Mouse (Mus musculus) neural tube, embryonic 15.5 days (tissue): ENCODE measurements around the gene Atp2b4. TPM values are rescaled to one million over a fixed set of nuclear protein-coding genes. Genes with fewer than 3 reads are reported as not detected.
A peak's percentile ranks its signal among the peaks of the same experiment; 100 is the strongest.

ENCODE experiments used
- ATAC-seq: fragments of 200-750 bp; cut with Nextera tagmentation; 2 replicates; pipeline ENCODE4 v1.8.0; 2017; ENCODE audit warnings: mild to moderate bottlenecking, moderate TSS enrichment, moderate library complexity; ENCODE audit not compliant: low FRiP score
- H3K27ac ChIP-seq: fragments of 300-500 bp; sonication (generic); replicated peaks from 2 replicates; pipeline ENCODE4 v1.5.1; 2015; ENCODE audit warnings: mild to moderate bottlenecking, inconsistent platforms
- H3K27me3 ChIP-seq: fragments of 300-500 bp; sonication (generic); replicated peaks from 2 replicates; pipeline ENCODE4 v1.6.1; 2015; ENCODE audit warnings: inconsistent platforms
- H3K36me3 ChIP-seq: fragments of 300-500 bp; sonication (generic); 2 replicates; pipeline ENCODE4 v1.6.1; 2015; ENCODE audit warnings: inconsistent platforms
- H3K4me1 ChIP-seq: fragments of 300-500 bp; sonication (generic); 2 replicates; pipeline ENCODE4 v1.6.1; 2015; ENCODE audit warnings: inconsistent platforms
- H3K4me2 ChIP-seq: fragments of 300-500 bp; sonication (generic); 2 replicates; pipeline ENCODE4 v1.6.1; 2015; ENCODE audit warnings: inconsistent platforms, mild to moderate bottlenecking, moderate library complexity
- H3K4me3 ChIP-seq: fragments of 300-500 bp; sonication (generic); replicated peaks from 2 replicates; pipeline ENCODE4 v1.5.1; 2015; ENCODE audit warnings: mild to moderate bottlenecking, inconsistent platforms
- H3K9ac ChIP-seq: fragments of 300-500 bp; sonication (generic); replicated peaks from 2 replicates; pipeline ENCODE4 v1.6.1; 2015; ENCODE audit warnings: mild to moderate bottlenecking, inconsistent platforms
- H3K9me3 ChIP-seq: fragments of 300-500 bp; sonication (generic); replicated peaks from 2 replicates; pipeline ENCODE4 v1.6.1; 2016; ENCODE audit warnings: inconsistent platforms
- whole genome bisulfite sequencing: fragments of 180-500 bp; shearing (Covaris S2); methylation state at CpG from one replicate; pipeline ENCODE4 v1.1.7; 2015; ENCODE audit warnings: mixed read lengths; 5-methylcytosine and 5-hydroxymethylcytosine counted together
- polyA plus RNA-seq: library from polyadenylated mRNA; unstranded; fragments of >200 nt; fragmentation: Nextera tagmentation; extraction: Ambion mirVana; gene quantifications from 2 replicates; pipeline ENCODE4 v1.2.1, GENCODE M21; 2015

Atp2b4 gene
- polyA plus RNA-seq, 1 experiment from 2014 or later: 13.6 TPM

- 29% methylated on average over 11 of the region's 11 CpGs for WGBS
- peaks cover 37% of the 10 kb centered on the region for H3K4me1 ChIP-seq
- ATAC-seq: peak; percentile 29; the same call in 1 of the 2 replicates
- no peaks in the 10 kb centered on the region for H3K36me3 ChIP-seq
- no peak overlapping the region for H3K4me2 ChIP-seq
- H3K27me3 ChIP-seq: no peaks in the 10 kb centered on the region
- H3K4me3 ChIP-seq: no peak overlapping the region
- H3K9me3 ChIP-seq: no peaks in the 10 kb centered on the region
- H3K9ac ChIP-seq: no peak overlapping the region
- H3K27ac ChIP-seq: peak overlapping the region; percentile 30; the same call in 1 of the 2 replicates
Measured at GRCm38 (mm10) chr1:133741881-133742434, 58.9 kb downstream of the Atp2b4 start.

GRCm38 (mm10) chr1:133741171-133741570 is 59.7 kb downstream of the Atp2b4 start:
- WGBS: 76% methylated on average over 6 of the region's 6 CpGs
- no peak overlapping the region for H3K27ac ChIP-seq
- H3K36me3 ChIP-seq: no peaks in the 10 kb centered on the region
- H3K4me1 ChIP-seq: peaks cover 43% of the 10 kb centered on the region
- H3K27me3 ChIP-seq: no peaks in the 10 kb centered on the region
- no peak for ATAC-seq
- H3K9me3 ChIP-seq: no peaks in the 10 kb centered on the region
- no peak overlapping the region for H3K9ac ChIP-seq
- H3K4me2 ChIP-seq: no peak overlapping the region
- no peak overlapping the region for H3K4me3 ChIP-seq

GRCm38 (mm10) chr1:133736664-133737063 is 64.2 kb downstream of the Atp2b4 start:
- Histone ChIP-seq H3K9me3 (no peaks in the 10 kb centered on the region), H3K4me3 (no peak overlapping the region), H3K36me3 (peaks cover 6% of the 10 kb centered on the region; the same call in 1 of the 2 replicates), H3K27me3 (no peaks in the 10 kb centered on the region), H3K9ac (no peak overlapping the region), H3K4me2 (no peak overlapping the region), H3K4me1 (peaks cover 26% of the 10 kb centered on the region), H3K27ac (0 out of 2 replicates have a peak overlapping the region, but pooled peaks have one; percentile 18)
- peak; percentile 73; the same call in 1 of the 2 replicates for ATAC-seq
- 57% methylated on average over 7 of the region's 7 CpGs for WGBS

GRCm38 (mm10) chr1:133735995-133736652 is 64.7 kb downstream of the Atp2b4 start:
- peak; percentile 94 for ATAC-seq
- peaks cover 10% of the 10 kb centered on the region; the same call in 1 of the 2 replicates for H3K36me3 ChIP-seq
- peaks cover 23% of the 10 kb centered on the region for H3K4me1 ChIP-seq
- WGBS: 8% methylated on average over 17 of the region's 17 CpGs
- no peaks in the 10 kb centered on the region for H3K9me3 ChIP-seq
- peak overlapping the region; percentile 62 for H3K27ac ChIP-seq
- H3K4me3 ChIP-seq: peak overlapping the region; percentile 46
- peak overlapping the region; percentile 57 for H3K4me2 ChIP-seq
- H3K9ac ChIP-seq: peak overlapping the region; percentile 66
- no peaks in the 10 kb centered on the region for H3K27me3 ChIP-seq

- no peak for ATAC-seq
- no peaks in the 10 kb centered on the region for H3K27me3 ChIP-seq
- H3K27ac ChIP-seq: no peak overlapping the region
- peaks cover 35% of the 10 kb centered on the region for H3K36me3 ChIP-seq
- WGBS: 64% methylated on average over 11 of the region's 11 CpGs
- no peak overlapping the region for H3K4me2 ChIP-seq
- H3K9me3 ChIP-seq: no peaks in the 10 kb centered on the region
- no peak overlapping the region for H3K9ac ChIP-seq
- H3K4me1 ChIP-seq: peaks cover 23% of the 10 kb centered on the region
- H3K4me3 ChIP-seq: no peak overlapping the region
Measured at GRCm38 (mm10) chr1:133732814-133733213, 68.0 kb downstream of the Atp2b4 start.

DNA sequence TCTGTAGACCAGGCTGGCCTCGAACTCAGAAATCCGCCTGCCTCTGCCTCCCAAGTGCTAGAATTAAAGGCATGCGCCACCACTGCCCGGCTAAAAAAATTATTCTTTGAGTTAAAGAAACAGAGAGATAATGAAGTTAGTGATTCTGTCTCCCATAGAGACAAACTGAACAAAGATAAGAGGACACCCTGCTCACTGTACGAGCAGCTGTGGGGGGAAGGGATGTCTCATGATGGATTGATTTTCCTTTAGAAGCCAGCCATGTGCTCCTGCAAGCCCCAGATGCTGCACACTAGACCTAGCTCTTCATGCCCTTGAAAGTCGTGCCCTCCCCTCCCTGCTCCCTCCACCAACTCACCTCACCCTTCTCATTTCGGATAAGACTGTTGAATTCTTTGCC is 72.5 kb downstream of the Atp2b4 start:
- no peaks in the 10 kb centered on the region for H3K9me3 ChIP-seq
- H3K27me3 ChIP-seq: no peaks in the 10 kb centered on the region
- peaks cover 48% of the 10 kb centered on the region for H3K36me3 ChIP-seq
- no peak for ATAC-seq
- H3K27ac ChIP-seq: no peak overlapping the region
- no peak overlapping the region for H3K4me2 ChIP-seq
- no peak overlapping the region for H3K9ac ChIP-seq
- no peak overlapping the region for H3K4me3 ChIP-seq
- 77% methylated on average over 7 of the region's 7 CpGs for WGBS
- H3K4me1 ChIP-seq: no peaks in the 10 kb centered on the region

DNA sequence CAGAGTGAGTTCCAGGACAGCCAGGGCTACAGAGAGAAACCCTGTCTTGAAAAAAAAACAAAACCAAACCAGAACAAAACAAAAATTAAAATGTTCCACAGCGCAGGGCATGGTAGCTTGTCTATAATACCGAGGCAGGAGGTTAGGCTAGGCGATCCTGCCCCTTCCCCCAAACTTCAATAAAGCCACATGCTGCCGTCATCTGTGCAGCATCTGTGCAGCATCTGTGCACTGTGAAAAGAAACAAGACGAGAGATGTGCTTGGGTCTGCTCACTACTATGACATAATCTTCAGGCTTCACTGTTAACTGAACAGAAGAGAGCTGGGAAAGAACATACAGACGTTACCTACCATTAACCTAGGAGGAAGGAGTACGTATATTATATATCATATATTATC is 80.5 kb downstream of the Atp2b4 start:
- ATAC-seq: no peak
- Histone ChIP-seq H3K4me1 (no peaks in the 10 kb centered on the region), H3K27me3 (no peaks in the 10 kb centered on the region), H3K4me3 (no peak overlapping the region), H3K27ac (no peak overlapping the region), H3K9me3 (no peaks in the 10 kb centered on the region), H3K36me3 (peaks cover 12% of the 10 kb centered on the region; the same call in 1 of the 2 replicates), H3K9ac (no peak overlapping the region), H3K4me2 (no peak overlapping the region)
- 75% methylated on average over 7 of the region's 7 CpGs for WGBS

- Histone ChIP-seq H3K27me3 (no peaks in the 10 kb centered on the region), H3K9me3 (no peaks in the 10 kb centered on the region), H3K4me2 (no peak overlapping the region), H3K36me3 (peaks cover 10% of the 10 kb centered on the region; the same call in 1 of the 2 replicates), H3K27ac (no peak overlapping the region), H3K4me1 (no peaks in the 10 kb centered on the region), H3K9ac (no peak overlapping the region), H3K4me3 (no peak overlapping the region)
- ATAC-seq: no peak
- WGBS: 91% methylated on average over 8 of the region's 8 CpGs
Measured at GRCm38 (mm10) chr1:133718786-133719185, 82.1 kb downstream of the Atp2b4 start.

GRCm38 (mm10) chr1:133718296-133718695 is 82.5 kb downstream of the Atp2b4 start:
- H3K4me2 ChIP-seq: no peak overlapping the region
- no peaks in the 10 kb centered on the region for H3K9me3 ChIP-seq
- WGBS: 70% methylated on average over 3 of the region's 3 CpGs
- H3K27ac ChIP-seq: no peak overlapping the region
- peaks cover 10% of the 10 kb centered on the region; the same call in 1 of the 2 replicates for H3K36me3 ChIP-seq
- H3K4me1 ChIP-seq: no peaks in the 10 kb centered on the region
- no peaks in the 10 kb centered on the region for H3K27me3 ChIP-seq
- ATAC-seq: no peak
- no peak overlapping the region for H3K4me3 ChIP-seq
- no peak overlapping the region for H3K9ac ChIP-seq

GRCm38 (mm10) chr1:133716464-133716863 is 84.4 kb downstream of the Atp2b4 start:
- ATAC-seq: no peak
- Histone ChIP-seq H3K4me1 (no peaks in the 10 kb centered on the region; the same call in 1 of the 2 replicates), H3K27ac (no peak overlapping the region), H3K4me3 (no peak overlapping the region), H3K9me3 (no peaks in the 10 kb centered on the region), H3K4me2 (no peak overlapping the region), H3K9ac (no peak overlapping the region), H3K36me3 (peaks cover 10% of the 10 kb centered on the region; the same call in 1 of the 2 replicates), H3K27me3 (no peaks in the 10 kb centered on the region)
- 20% methylated on average over 7 of the region's 7 CpGs for WGBS

GRCm38 (mm10) chr1:133715191-133715590 is 85.7 kb downstream of the Atp2b4 start:
- 58% methylated on average over 1 of the region's 1 CpGs for WGBS
- H3K27me3 ChIP-seq: no peaks in the 10 kb centered on the region
- H3K9me3 ChIP-seq: no peaks in the 10 kb centered on the region
- no peak overlapping the region for H3K4me3 ChIP-seq
- no peak overlapping the region for H3K27ac ChIP-seq
- H3K4me2 ChIP-seq: no peak overlapping the region
- no peaks in the 10 kb centered on the region; the same call in 1 of the 2 replicates for H3K4me1 ChIP-seq
- H3K36me3 ChIP-seq: peaks cover 10% of the 10 kb centered on the region; the same call in 1 of the 2 replicates
- H3K9ac ChIP-seq: no peak overlapping the region
- no peak for ATAC-seq

DNA sequence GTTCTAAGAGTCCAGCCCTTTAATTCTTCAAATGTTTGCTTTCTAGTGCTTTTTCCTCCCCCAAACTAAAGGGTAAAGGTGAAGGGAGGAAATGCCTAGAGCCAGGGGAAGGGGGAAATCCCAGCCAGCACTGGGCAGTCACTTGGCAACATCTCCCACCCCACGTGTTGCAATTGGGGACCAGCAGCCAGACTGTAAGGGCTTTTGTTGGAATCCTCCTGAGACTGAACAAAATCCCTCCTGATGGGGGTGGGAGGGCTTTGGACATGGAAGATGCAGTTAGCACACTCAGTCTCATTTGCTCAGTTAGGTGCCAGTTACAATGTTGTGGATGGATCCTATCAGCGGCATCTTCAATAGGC is 87.9 kb downstream of the Atp2b4 start:
- 37% methylated on average over 2 of the region's 2 CpGs for WGBS
- no peak overlapping the region for H3K27ac ChIP-seq

More for the DNA sequence above, 87.9 kb downstream of the Atp2b4 start:
- Histone ChIP-seq H3K4me2 (no peak overlapping the region), H3K27me3 (no peaks in the 10 kb centered on the region), H3K4me3 (no peak overlapping the region), H3K36me3 (peaks cover 10% of the 10 kb centered on the region; the same call in 1 of the 2 replicates), H3K9ac (no peak overlapping the region), H3K4me1 (no peaks in the 10 kb centered on the region; the same call in 1 of the 2 replicates), H3K9me3 (no peaks in the 10 kb centered on the region)
- ATAC-seq: no peak
